Mouse (Mus musculus): ENCODE measurements around the gene Szt2. TPM values are rescaled to one million over a fixed set of nuclear protein-coding genes. Genes with fewer than 3 reads are reported as not detected.

Gene Szt2
- polyA plus RNA-seq, 1 experiment: 7.6 TPM

GRCm38 (mm10) chr4:118316662-118317061 is 92.4 kb downstream of the Szt2 start:
- Histone ChIP-seq H3K4me3 (ENCODE audit: insufficient read depth, poor library complexity, severe bottlenecking) (no peak overlapping the region), H3K27me3 (ENCODE audit: control insufficient read depth, insufficient read depth, insufficient read length) (peaks cover 26% of the 10 kb centered on the region), H3K79me3 (ENCODE audit: low read depth) (no peaks in the 10 kb centered on the region), H3ac (ENCODE audit: control insufficient read depth, insufficient read length, low read depth) (no peak overlapping the region), H3K36me3 (ENCODE audit: control insufficient read depth, insufficient read depth) (no peaks in the 10 kb centered on the region), H3K79me2 (ENCODE audit: control insufficient read depth, insufficient read depth) (no peaks in the 10 kb centered on the region)
- TF ChIP-seq CTCF (IDR thresholded peaks at IDR 0.05; ENCODE audit: control insufficient read depth, insufficient read depth, insufficient read length) (no peak), MYOG (IDR thresholded peaks at IDR 0.05; ENCODE audit: control insufficient read depth, extremely low read depth, insufficient read length) (no peak), FOSL1 (IDR thresholded peaks at IDR 0.05; ENCODE audit: insufficient read depth, low read length, poor library complexity, severe bottlenecking) (no peak), MYOD1 (IDR thresholded peaks at IDR 0.05; ENCODE audit: control insufficient read depth, insufficient read length, low read depth) (no peak), MAX (IDR thresholded peaks at IDR 0.05) (no peak), CEBPB (IDR thresholded peaks at IDR 0.05; ENCODE audit: low read depth) (no peak), USF1 (IDR thresholded peaks at IDR 0.05; ENCODE audit: low read depth) (no peak)

- Histone ChIP-seq H3K79me2 (ENCODE audit: control insufficient read depth, insufficient read depth) (no peaks in the 10 kb centered on the region), H3K36me3 (ENCODE audit: control insufficient read depth, insufficient read depth) (no peaks in the 10 kb centered on the region), H3ac (ENCODE audit: control insufficient read depth, insufficient read length, low read depth) (no peak overlapping the region), H3K4me3 (ENCODE audit: insufficient read depth, poor library complexity, severe bottlenecking) (no peak overlapping the region), H3K79me3 (ENCODE audit: low read depth) (no peaks in the 10 kb centered on the region), H3K27me3 (ENCODE audit: control insufficient read depth, insufficient read depth, insufficient read length) (peaks cover 22% of the 10 kb centered on the region)
- no peak for TF ChIP-seq CEBPB (IDR thresholded peaks at IDR 0.05; ENCODE audit: low read depth)
- TF ChIP-seq USF1 (IDR thresholded peaks at IDR 0.05; ENCODE audit: low read depth): no peak
- no peak for TF ChIP-seq MAX (IDR thresholded peaks at IDR 0.05)
- TF ChIP-seq FOSL1 (IDR thresholded peaks at IDR 0.05; ENCODE audit: insufficient read depth, low read length, poor library complexity, severe bottlenecking): no peak
- TF ChIP-seq MYOG (IDR thresholded peaks at IDR 0.05; ENCODE audit: control insufficient read depth, extremely low read depth, insufficient read length): no peak
These were observed 93.8 kb downstream of the Szt2 start for GRCm38 (mm10) chr4:118315286-118315685.

Other genes starting within 250 kb of the Szt2 start
- 28.1 TPM for gene Kdm4a, start 229.2 kb downstream of the Szt2 start, polyA plus RNA-seq (2012; fragmentation: generic; extraction: Trizol)
- 1.6 TPM for gene Ptprf, start 117.9 kb downstream of the Szt2 start, polyA plus RNA-seq (2012; fragmentation: generic; extraction: Trizol)
- gene Med8, start 64 bp upstream of the Szt2 start, polyA plus RNA-seq (2012; fragmentation: generic; extraction: Trizol): 77.2 TPM
- 92.3 TPM for gene Elovl1, start 18.8 kb upstream of the Szt2 start, polyA plus RNA-seq (2012; fragmentation: generic; extraction: Trizol)
- gene Cdc20, start 28.1 kb upstream of the Szt2 start, polyA plus RNA-seq (2012; fragmentation: generic; extraction: Trizol): 274 TPM
- gene Mpl, start 48.2 kb upstream of the Szt2 start, polyA plus RNA-seq (2012; fragmentation: generic; extraction: Trizol): not detected
- gene Tie1, start 80.8 kb upstream of the Szt2 start, polyA plus RNA-seq (2012; fragmentation: generic; extraction: Trizol): not detected
- gene 2610528J11Rik, start 117.7 kb upstream of the Szt2 start, polyA plus RNA-seq (2012; fragmentation: generic; extraction: Trizol): not detected
- gene Tmem125, start 134.8 kb upstream of the Szt2 start, polyA plus RNA-seq (2012; fragmentation: generic; extraction: Trizol): not detected
- not detected for gene Cfap57, start 211.5 kb upstream of the Szt2 start, polyA plus RNA-seq (2012; fragmentation: generic; extraction: Trizol)
- gene Ebna1bp2, start 211.5 kb upstream of the Szt2 start, polyA plus RNA-seq (2012; fragmentation: generic; extraction: Trizol): 106 TPM
- gene Olfr62, start 249.7 kb upstream of the Szt2 start, polyA plus RNA-seq (2012; fragmentation: generic; extraction: Trizol): not detected